Mouse (Mus musculus): Measurements from ENCODE around the gene Mical2.

Gene Mical2

GRCm38 (mm10) chr7:112405578-112405977 is 179.9 kb downstream of the Mical2 start:
- no peak for DNase-seq (ENCODE audit: low read depth)

GRCm38 (mm10) chr7:112407597-112407996 is 181.9 kb downstream of the Mical2 start:
- DNase-seq (ENCODE audit: low read depth): no peak

DNA sequence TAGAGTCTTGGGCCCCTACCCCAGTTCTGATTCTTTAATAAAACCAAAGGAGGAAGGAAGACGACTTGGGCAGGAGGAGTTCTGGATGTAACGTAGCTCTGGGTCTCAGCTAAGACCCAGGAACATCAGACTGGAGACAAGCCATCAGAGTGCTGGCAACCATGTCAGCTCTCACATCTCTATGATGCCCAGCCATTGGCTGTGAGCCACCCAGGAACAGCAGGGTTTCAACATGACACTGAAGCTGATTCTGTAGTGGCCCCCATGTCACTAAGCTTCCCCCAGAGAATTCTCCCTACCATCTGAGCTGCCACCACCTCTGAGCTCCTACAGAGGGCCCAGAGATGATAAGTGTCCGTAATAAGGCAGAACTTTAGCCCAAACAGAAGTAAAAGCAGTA is 184.3 kb downstream of the Mical2 start:
- DNase-seq (ENCODE audit: low read depth): no peak

DNA sequence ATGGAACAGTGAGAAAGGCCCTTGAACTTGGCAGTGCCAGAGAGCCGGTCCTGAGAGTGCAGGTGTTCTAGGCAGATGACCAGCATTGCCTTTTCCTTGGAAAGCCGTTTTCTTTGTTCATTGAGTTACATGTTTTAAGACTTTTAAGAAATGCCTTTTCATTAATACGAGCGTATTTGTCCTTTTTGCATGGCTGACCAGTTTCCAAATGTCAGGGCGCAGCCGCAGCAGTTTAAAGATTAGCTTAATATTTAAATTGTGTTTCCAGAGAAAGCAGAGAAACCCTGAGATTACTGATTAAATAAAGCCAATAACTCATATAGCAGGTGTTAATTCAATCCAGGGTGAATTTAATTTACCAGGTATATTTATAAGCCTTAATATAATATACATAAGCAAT is 187.6 kb downstream of the Mical2 start:
- no peak for DNase-seq (ENCODE audit: low read depth)

DNA sequence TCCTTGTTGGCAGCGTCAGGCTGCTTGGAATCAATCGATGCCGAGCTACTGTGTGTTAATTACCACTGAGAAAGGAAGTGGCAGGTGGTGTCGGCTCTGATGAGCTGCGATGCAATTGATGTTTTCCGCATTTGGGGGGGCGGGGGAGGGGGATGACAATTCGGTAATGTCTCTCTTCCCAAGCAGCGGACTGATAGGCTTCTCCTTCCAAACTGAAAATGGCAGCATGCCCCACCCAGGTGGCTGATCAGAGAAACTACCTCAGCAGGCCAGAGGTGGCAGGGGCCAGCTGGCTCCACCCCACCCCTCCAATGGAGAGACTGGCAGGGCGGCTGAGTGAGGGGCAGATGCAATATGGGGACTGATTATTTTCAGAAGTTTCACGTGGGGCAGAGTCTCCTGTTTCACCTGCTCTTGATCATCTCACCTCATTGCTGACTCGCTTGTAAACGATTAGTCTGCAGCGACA is 190.4 kb downstream of the Mical2 start:
- no peak for DNase-seq (ENCODE audit: low read depth)

GRCm38 (mm10) chr7:112416730-112417513 is 191.3 kb downstream of the Mical2 start:
- no peak for DNase-seq (ENCODE audit: low read depth)

- no peak for DNase-seq (ENCODE audit: low read depth)
Observed at GRCm38 (mm10) chr7:112417598-112417997, 191.9 kb downstream of the Mical2 start.

DNA sequence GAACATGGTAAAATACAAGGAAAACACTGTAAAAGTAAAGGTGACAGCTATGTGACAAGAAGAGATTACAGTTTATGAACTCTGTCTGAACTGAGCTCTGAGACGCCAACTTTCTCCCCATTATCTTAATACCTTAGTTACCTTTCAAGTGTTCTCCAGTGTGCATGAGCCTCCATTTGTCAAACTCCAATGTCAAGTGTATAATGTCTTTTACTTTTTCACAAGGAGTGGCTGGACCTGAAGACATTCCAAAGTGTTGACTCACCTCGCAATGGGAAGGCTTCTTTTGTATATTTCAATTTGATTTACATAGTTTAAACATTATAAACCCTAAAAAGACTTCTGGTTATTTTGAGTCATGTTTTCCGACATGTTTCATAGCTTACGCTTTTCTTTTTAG is 197.8 kb downstream of the Mical2 start:
- DNase-seq (ENCODE audit: low read depth): no peak

DNA sequence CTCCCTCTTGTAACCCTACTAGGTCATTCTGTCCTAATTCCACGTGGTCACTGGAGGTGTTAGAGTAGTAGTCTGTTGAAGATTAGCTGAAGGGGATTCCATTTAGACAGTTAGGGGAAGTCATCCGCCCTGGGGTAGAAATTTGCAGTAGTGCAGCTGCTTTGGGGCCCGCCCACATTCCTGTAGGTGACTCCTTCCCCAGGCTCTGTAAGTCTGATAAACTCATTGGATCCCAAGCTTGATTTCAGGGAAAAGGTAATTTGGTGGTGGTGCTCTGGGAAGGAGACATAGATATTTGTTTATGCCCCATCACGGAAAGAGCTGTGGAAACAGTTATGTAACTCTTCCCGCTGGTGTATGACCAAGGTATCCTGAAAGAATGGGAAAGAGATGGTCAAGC is 201.2 kb downstream of the Mical2 start:
- DNase-seq (ENCODE audit: low read depth): no peak

DNA sequence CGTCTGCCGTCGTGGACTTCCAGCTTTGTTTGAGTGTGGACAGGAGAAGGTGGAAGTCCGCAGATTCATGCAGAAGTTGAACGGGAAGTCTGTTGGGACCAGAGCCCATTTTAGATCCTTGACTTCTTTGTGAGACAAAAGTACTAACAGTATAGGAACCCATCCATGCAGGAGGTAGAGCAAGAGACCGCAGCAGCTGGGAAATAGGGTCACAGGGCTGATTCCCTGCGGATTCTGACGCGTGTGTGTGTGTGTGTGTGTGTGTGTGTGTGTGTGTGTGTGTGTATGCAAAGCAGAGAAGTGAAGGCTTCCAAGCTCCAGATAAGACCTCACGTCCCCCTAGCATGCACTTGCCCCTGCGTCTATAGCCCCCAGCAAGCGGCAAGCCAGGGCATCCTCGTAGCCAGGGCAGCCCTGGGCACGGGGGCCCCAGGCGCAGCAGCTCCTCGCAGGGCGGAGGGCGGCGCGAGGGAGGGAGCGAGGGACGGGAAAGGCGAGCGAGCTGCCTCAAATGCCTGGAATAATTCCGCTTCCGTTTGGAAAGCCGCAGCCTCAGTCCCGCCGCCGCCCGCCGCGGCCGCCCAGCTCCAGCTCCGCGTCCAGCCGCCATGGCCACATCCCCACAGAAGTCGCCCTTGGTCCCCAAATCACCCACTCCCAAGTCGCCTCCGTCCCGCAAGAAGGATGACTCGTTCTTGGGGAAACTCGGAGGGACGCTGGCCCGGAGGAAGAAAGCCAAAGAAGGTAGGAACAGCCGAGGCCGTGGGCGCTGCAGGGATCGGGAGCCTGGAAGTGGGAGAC is 201.9 kb downstream of the Mical2 start, which contains the start of gene Parva:
Gene Parva, plus strand, starts transcription at position 149 of the 801 bp plus-strand sequence.
- no peak for DNase-seq (ENCODE audit: low read depth)

- no peak for DNase-seq (ENCODE audit: low read depth)
Observed at GRCm38 (mm10) chr7:112428158-112428535, 202.5 kb downstream of the Mical2 start.

- DNase-seq (ENCODE audit: low read depth): no peak
Observed at GRCm38 (mm10) chr7:112439846-112440245, 214.2 kb downstream of the Mical2 start.

- DNase-seq (ENCODE audit: low read depth): no peak
Observed at GRCm38 (mm10) chr7:112444152-112444984, 218.7 kb downstream of the Mical2 start.

- no peak for DNase-seq (ENCODE audit: low read depth)
Observed at GRCm38 (mm10) chr7:112444985-112445367, 219.3 kb downstream of the Mical2 start.

DNA sequence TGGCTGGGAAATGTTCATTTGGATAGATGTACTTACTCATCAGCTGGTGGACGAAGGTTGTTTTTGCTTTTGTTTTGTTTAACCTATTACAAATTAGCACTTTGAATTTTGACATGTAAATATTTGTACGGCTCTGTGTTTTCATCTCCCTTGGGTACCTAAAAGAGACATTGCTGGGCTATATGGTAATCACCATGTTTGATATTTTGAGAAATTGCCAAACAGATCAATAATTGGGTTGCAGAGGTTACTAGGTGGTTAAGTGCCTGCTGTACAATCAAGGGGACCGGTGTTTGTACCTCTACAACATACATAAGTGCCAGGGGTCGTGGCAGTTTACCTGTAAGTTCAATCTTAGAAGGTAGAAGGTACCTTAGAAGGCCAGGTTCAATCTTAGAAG is 220.8 kb downstream of the Mical2 start:
- DNase-seq (ENCODE audit: low read depth): no peak

DNA sequence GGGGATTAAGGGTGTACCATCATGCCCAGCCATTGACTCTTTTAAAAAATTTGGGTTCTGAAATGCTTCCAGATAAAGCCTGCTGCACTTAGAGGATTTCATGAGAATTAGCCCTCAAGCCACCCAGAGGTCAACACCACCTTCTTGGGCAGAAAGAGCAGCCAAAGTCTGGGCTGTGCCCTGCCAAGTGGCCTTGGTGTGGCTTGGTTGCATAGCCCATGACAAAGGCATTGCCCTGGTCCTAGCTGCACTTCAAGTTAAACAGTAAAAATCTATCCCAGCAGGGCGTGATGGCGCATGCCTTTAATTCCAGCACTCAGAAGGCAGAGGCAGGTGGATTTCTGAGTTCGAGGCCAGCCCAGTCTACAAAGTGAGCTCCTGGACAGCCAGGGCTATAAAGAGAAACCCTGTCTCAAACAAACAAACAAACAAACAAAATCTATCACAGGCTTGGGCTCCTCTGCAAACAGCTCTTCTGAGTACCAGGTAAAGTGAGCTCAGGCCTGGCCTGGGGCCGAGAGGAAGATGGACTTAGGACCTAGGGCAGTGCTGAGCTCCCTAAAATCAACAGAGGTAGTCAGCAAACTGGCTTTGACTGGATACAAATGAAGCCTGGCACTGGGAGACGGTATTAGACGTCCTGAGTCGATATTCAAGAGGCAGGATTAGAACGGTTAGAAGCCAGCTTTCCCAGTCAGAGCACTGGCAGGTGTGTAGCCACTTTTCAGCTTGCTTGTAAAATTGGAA is 224.5 kb downstream of the Mical2 start:
- no peak for DNase-seq (ENCODE audit: low read depth)

DNA sequence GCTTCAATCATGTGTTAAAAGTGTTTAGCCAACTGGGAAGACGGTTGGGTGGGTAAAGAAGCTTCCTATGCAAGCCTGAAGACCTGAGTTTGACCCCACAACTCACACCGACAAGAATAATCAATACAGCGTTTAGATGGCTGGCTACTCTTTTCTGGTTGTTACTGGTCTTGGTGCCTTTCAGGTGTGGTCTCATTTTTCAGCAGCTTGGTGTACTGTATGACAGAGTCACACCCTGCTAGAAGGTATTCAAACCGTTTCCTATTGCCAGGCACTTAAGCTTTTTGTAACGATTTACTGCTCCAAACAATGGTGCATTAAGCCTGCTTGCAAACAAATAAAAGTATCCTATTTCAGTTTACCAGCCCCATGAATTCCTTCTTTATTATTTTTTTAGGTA is 226.8 kb downstream of the Mical2 start:
- no peak for DNase-seq (ENCODE audit: low read depth)

- no peak for DNase-seq (ENCODE audit: low read depth)
Observed at GRCm38 (mm10) chr7:112453805-112454214, 228.2 kb downstream of the Mical2 start.

DNA sequence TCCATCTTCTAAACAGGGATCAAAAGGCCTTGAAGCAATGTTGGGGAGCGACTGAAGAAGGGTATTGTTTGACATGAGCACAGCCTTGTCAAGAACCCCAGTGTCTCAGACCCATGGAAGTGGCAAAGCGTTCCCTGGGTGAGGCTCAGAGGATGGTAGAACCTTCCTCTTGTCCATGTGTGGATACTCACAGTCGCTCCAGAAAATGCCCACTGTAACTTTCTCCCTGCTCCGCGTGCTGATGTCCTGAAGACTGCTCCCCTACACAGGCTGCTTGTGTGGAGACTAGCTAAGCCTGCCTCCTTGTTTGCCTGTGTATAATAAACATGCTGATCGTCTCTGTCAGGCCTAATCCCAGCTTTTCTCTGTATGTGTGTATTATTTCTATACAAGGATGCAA is 228.7 kb downstream of the Mical2 start:
- DNase-seq (ENCODE audit: low read depth): no peak

GRCm38 (mm10) chr7:112454951-112455350 is 229.3 kb downstream of the Mical2 start:
- DNase-seq (ENCODE audit: low read depth): no peak

DNA sequence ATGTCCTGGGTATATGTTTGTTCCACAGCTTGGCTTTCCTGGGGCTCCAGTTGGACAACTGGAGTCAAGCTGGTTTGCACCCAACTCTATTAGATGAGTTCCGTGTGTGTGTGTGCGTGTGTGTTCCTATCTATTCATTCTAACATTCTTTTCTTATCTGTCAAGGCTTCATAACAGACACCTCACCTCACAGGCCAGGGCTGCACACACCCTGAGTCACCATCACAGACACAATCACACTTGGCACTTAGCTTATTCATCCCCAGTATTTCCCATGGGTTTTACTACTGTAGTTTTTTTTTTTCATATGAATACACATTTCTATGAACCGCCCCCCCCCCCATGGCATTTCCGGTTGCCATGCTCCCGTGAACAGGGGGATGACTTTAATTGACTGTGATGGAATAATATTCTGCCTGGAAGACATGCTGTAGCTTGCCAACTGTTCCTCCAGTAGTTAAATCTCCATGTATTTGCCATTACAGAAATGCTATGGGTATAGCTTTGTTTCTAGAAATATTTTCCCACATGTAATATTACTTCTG is 230.0 kb downstream of the Mical2 start:
- DNase-seq (ENCODE audit: low read depth): no peak

Data from c-Kit-positive CD71-negative TER-119-negative erythroid progenitor cells, embryonic 14.5 days (primary cell).